Mouse (Mus musculus) retina, embryonic 14.5 days (tissue): Measurements from ENCODE around the gene Acadl.

Source experiments
- DNase-seq: peaks from one replicate; pipeline ENCODE4 v3.0.0-alpha.2; 2015; ENCODE audit warnings: low spot score

Gene Acadl

DNA sequence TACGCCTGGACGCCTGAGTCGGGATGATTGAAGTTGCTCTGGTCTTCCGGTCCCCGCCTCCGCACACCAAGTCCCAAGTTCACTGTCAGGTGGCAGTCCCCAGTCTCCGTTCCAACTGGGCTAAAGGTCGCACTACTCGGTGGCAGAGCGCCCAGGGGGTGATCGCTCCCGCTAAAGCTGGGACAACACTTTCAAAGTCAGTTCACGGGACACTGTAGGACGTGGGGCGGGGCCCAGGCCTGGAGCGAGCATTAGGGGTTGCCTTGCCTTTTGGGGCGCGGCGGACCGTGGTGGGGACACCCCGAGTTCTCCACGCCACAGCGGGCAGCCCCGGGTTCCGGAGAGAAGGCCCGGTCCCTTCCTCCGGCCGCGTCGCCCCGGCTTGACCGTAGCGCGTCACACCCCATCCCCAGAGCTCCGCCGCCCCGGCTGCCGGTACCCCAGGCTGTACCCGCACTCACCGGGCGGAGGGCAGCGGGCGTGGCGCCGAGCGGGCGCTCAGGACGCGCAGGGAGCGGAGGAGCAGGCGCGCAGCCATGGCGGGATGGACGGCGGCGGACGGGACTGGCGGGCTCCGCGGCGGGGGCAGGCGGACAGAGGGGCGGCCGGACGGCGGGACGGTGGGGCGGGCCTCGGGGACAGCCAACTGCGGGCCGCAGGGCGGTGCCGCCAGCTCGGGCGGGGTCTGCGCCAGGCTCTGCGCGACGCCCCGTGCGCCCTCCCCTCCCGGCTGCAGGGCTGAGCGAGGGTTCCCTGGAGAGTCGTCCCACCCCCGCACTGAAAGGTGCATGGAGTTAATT lies at the start of gene Acadl:
Gene Acadl, minus strand, starts transcription at position 566 of the 800 bp plus-strand sequence.
- DNase-seq, result peak; percentile 62

DNA sequence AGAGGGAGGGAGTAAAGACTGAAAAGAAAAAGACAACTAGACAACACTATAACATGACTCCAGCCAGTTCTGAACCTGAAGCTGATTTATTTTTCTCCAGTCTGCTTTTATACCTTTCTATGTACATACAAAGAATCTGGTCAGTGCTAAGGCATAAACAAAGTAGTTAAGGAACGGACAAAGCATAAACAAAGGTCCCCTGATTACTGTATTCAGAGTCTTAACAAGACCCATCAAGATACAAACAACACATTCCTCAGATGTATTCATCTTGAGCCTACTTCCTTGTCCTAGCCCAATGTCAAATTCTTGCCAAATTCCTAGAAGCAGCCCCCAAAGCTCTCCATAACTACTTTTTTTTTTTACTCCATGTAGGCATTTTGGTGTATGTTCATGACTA lies 49.2 kb upstream of the Acadl start:
- DNase-seq, result no peak

DNA sequence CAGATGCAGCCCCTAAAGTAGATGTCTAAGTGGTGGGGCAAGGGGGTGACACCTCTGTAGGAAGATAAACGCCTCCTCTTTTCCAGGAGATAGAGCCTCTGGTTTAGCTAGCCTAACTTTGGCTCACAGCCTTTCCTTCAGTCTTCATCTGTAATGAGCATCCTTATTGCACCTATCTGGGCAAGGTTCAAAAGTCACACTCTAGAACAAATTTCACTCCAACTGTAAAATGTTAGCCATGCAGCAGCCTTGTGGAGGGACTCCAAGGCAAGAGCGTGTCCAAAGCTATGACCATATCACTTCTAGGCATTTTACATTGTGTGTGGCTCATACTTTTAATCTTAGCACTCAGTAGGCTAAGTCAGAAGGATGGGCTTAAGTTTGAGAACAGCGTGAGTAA lies 39.5 kb upstream of the Acadl start:
- DNase-seq, result no peak

DNA sequence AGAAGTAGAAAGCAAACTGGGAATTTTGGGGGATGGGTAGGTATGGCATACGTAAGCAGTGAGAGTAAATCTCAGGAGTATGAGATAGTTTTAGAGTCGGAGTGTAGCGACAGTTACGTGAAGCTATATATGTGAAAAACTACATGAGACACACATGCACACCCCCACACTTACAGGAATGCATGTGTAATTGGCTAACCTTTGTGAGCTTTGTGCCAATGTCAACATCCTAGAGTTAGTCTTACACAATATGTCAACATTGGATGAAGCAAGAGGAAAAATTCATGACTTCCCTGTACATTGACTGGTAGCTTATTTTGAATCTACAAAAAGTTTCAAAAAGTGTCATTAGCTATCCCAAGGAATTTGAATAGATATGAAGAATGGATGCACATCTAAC lies 37.9 kb upstream of the Acadl start:
- no peak for DNase-seq

DNA sequence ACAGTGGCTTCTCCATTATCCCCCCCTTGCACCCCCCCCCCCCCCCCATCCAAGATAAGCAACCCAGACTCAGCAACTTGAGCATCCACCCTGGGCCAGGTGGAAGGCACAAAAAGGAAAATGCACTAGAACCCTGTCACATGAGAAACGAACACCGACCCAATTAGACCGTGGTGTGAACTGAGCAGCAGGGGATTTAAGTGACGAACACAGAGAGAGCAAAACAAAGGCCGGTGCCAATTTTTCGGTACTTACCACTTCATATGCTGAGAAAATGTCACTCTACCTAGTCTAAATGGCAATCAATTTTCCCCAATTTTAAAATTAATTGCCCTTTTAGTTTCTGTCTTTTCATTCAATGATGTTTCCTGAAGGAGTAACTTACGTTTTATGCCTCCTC lies 35.2 kb upstream of the Acadl start:
- no peak for DNase-seq

DNA sequence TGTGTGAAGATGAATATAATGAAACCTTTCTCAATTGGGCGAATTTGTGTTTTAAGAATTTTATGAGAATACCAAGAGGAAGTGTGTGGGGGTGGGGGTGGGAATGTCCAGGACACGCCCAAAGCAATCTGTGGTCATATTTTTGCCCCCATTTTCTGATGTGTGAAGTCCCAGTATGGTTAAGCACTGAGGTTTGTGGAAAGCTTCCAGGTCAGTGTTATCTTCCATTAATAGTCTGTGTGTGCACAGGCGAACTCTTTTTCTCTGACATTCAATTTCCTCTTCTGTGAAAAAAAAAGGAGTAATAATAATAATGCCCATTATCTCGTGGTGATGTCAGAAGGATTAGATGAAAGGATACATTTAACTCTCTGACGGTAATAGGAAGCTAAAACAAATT lies 33.5 kb upstream of the Acadl start:
- no peak for DNase-seq

DNA sequence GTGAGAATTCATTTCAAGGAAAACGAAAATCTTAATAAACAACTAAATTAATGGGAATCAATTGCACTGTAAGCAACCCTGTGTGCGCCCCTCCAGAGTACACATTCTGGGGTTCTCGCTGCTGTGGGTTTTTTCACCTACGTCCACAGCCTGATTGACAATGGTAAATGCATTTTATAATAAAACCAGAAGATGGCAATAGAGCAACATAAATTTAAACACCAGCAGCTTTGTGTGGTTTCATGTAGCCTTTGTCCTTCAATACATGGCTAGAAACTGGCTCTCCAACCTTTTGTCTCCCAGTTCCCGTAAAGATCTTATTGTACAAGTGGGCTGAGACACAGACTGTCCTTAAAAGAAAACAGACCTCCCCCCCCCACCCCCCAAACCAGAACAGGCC lies 33.0 kb upstream of the Acadl start:
- peak; percentile 67 for DNase-seq

DNA sequence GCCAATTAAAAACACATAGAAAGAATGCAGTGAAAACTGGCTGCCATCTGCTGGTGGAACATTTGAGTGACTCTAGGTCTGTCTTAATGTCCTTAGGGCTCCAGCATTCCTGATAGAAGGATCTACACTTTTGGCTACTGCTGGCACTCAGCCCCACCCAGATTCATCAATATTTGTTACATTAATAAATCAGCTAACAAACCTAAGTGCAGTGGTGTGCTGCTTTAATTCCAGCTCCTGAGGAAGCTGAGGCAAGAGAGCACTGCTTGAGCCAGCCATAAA lies 32.7 kb upstream of the Acadl start:
- DNase-seq, result peak; percentile 64

DNA sequence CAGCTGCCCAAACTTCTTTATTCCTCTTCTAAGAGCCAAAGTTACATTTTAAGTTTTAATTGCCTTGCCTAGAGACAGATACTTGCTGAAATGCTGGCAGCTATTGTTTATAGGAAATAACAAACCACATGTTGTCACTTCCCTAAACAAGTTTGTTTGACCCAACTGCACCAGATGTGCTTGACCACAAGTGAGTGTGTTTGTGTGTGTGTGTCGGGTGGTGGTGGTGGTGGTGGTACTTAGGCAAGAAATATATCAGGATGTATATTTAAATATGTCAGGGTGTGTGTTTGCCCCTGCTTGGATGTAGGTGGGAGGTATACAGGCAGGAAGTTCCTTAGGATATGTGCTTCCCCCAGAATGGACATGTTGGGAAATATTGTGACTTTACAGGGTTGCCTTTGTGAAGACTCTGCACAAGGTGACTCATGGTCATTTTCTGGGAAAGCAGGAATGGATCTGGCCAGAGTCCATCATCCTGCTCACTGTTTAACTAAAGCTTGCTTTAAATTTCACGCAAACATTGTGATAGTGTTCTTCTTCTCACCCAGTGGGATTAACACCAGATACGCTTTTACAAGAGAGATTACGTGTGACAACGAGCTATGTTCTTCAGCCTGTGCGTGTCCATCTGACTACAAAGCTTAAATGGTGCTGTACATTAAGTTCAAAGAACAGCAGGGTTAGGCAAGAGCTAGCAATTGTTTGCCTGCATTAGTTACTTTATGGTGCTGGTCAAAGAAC lies 32.2 kb upstream of the Acadl start:
- no peak for DNase-seq

DNA sequence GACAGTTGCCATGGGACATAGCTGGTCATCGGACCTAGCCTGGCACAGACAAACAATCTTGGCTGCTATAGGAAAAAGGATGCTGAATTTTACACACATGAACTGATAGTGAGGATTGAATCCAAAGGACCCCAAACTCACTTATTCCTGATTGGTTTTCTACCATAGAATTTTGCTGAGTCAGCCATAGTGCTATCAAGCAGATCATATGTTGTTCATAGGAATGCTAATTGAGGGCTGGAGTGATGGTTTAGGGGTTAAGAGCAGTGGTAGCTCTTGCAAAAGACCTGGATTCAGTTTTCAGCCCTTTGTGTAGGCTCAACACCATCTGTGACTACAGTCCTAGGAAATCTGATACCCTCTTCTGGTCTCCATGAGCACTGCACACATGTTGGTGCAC lies 24.1 kb upstream of the Acadl start:
- DNase-seq, result no peak

DNA sequence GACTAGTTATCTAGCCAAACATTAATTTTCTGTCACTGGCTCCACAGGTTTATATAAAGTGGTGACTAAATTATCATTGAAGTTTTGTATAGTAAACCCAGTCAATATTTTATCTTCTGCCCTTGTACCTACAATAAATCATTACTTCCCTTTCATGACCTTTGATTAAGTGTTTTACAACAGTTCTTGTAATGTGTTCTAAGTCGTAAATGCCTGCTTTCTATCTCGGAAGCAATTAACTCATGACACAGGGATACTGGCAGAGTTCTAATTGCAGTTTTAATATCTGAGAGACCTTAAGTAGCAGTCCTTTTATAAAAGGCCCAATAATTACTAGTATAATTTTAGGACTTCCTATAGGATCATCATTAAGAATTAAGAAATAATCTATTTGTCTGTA lies 17.1 kb upstream of the Acadl start:
- DNase-seq, result no peak

DNA sequence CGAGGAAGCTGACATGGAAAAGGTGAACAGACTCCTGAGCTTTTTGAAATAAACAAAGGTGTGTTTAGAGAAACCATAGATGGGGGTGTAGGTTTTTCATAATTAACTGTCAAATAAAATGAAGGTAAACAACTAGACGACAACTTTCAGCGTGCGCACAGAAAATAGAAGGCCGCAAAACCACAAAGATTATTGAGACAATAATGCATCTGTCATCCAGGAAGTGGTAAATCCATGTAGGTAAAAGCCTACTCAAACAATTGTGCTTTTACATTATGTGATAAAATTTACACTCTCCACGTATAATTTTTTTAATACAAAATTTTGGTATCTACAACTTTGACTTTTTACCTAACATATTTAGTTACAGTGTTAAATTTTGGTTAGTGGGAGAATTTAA lies 11.7 kb upstream of the Acadl start:
- no peak for DNase-seq

DNA sequence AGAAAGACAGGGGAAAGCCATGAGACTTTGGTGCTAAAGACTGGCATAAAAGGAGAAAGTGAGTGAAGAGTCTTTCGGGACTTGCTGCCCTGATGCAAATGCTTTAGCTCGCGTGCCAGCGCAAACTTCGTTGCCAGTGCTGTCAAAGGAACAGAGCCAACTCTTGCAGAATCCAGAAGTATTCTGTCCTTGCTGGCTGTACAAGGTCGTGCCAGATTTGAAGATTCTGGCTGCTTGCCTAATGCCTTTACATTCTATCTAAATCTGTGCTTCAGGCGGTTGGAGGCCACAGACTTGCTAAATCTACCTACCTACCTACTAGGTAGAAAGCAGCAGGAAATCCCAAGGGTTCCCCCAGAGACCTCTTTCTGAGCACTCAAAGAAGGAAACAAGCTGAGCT lies 8.5 kb upstream of the Acadl start:
- no peak for DNase-seq

DNA sequence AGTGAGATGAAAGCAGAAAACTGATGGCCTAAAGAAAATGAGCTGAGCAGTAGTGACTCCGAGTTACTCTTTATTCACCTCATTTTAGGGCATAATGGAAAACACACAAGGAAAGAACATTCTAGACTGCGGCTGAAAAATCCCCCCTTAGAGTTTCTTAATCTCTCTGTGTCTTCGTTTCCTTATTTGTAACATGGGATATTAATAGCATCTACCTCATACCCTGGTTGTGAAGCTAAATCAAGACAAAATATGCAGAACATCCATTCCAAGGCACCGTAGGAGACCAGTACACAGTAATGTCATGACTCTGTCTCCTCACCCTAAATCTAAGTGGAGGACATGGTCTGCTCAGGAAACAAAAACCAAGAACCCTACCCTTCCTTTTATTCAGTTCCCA lies 2.6 kb upstream of the Acadl start:
- no peak for DNase-seq

DNA sequence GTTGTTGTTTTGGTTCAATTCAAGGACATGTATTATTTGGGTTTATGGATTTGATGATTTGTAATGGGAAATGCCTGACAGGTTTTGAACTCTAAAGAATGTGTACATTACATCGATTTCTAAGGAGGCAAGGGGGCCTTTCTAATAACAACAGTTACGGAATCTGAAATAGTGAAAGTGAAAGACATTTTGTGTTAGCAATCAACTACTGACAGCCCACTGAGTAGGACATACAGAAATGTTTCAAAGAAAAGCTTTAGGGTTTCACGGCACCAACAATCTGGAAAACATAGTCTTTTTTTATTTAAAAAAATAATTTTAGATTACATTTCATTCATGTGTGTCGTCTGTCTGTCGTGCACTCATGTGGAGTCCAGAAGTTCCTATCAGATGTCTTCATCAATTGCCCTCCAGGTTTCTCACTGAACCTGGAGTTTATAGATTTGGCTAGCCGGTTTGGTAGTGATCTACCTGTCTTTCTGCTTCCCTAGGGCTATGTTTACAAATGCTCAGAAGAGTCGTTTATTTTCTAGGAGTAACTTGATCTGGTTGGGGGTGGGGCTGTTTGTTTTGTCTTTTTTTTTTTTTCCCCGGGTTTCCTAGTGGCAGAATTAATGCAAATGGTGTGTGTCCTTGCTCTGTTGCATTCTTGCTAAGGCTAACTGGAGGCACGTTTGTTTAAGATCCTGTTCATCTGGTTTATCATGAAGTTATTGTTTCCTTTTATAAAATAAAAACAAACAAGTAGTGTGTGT lies 841 bp upstream of the Acadl start:
- DNase-seq, result no peak

DNA sequence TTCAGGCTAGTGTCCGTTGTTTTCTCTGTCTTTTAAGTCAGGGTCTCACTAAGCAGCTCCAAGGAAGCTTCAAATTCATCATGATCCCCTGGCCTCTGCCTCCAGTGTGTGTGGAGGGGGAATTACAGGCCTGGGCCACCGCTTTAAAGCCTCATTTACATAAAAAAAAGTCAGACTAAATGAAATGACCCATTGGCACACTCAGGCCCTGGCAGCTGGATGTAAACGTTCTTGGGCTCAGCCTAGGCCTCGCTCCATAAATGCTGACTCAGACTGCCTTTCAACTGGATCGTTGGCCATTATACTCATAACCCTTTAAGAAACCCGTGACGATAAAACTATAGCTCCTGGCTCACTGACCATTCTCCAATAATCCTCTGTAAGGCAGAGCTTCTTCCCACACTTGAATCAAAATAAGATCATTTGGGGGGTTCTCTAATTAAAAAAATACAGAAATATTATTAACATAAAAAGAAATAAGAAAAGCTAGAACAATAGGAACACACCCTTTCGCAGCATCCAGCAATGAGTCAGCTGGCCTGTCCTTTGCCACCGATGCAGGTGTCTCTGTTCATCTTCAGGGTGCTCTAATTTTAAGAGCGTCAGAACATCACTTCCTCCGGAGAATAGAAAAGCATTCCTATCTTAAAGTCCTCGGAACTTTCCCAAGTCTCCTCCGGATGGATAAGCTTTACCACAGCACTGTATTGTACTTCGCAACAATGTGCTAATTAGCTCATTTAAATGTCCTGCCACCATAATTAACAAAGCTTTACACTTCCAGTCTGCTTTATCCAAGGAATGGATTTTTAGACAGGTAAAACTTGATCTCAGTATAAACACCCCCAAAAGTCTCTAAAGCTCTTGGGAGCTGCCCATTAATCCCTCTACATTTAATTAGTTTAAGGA lies 1.1 kb downstream of the Acadl start:
- DNase-seq, result peak; percentile 43

DNA sequence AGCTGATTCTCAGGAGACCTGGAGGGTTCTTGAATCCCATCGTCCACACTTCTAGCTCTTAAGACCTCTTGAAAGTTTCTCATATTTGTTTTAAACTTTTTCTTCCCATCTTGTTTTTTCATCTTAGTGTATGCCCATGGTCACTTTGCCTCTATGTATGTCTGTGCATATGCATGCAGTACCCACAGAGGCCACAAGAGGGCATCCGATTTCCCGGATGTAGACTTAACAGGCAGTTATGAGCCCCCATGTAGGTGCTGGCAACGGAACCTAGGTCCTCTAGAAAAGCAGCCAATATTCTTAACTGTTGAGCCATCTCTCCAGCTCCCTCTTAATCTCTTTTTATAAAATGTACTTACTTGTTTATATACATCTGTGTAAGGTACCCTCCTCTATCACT lies 15.6 kb downstream of the Acadl start:
- DNase-seq, result no peak

DNA sequence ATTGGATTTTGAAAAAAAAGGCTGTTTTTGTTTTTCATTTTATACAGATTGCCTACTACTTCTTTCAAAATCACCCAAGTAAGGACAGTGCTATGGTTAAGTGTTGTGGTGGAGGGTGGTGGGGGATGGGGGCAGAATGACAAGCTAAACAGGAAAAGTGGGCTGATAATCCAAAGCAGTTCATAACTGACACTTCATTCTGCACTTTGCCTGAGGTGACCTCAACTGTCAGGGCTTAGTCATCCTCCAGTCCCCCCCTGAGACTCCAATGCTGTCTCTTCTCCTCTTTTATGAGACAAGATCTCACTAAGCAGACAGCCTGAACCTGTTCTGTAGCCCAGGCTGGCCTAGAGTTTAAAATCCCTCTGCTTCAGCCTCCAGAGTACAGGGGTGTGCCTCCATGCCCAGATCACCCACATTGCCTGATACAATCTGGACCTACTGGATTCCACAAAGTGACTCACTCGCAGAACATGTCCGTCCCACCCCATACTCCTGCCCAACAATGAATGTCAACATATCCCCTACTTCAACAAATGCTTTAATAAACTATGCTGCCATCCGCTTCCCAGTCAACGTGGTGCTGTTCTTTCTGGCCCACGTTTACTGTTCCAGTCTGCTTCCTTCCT lies 17.3 kb downstream of the Acadl start:
- DNase-seq, result no peak

DNA sequence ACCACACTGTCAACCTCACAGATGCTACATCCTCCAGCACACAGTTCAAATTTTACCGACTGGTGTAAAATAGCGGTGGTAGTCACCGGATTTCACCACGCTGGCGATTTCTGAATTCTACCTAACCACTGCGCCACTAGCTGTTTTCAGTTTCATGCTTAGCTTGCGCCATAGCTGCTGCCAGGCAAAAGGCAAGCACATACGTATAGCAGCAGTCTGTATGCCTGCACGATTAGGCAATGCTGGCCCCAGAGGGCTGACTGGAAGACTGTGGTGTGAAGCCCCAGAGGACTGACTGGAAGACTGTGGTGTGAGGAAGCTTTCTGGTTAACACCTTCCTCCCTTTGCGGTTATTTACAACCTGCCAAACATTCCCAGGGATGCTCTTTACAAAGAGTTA lies 21.1 kb downstream of the Acadl start:
- DNase-seq, result no peak

DNA sequence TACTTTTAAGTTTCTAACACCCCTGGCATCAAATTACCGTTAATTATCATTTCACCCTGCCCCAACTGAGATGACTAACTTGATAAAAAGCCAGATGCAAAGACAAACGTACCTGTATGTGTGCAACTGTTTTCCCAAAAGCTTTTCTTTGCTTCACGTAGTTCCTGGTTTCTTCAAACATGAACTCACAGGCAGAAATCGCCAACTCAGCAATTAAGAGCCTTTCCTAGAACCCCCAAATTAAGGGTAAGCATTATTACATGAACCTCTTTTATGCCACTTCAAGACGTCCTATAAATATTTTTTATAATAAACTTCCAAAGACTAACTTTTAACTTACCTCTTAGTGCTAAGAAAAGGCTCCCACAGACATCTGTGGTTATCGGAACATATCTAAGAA lies 21.6 kb downstream of the Acadl start:
- no peak for DNase-seq

DNA sequence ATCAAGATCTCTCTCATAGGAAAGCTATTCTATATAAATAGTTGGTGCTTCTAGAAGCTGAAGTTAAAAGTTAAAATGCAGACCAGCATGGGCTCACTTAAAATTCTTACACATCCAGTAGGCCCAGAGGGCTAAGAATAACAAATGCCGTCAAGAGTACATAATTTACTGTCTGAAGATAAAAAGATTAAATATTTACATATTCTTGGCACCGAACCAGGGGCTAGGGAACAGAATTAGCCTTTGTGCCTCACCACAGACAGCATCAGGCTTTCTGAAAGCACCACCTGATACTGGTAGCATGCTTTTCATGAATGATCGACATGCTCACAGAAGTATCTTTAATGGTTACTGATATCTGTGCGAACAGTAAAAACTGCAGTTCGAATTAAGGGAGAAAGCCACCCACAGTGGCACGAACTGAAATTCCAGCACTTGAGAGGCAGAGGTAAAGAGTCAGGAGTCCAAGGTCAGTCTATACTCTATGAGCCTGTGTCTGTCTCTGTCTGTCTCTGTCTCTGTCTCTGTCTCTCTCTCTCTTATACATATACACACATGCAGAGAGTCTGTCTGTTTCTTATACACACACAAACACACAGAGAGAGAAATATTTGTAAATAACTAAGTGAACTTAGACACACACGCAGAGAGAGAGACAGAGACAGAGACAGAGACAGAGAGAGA lies 23.2 kb downstream of the Acadl start:
- DNase-seq, result no peak
